Mouse (Mus musculus) small intestine, adult 2 months (tissue): ENCODE measurements around the gene Xrcc5. TPM values are rescaled to one million over a fixed set of nuclear protein-coding genes. Genes with fewer than 3 reads are reported as not detected.

Experiments
- H3K27ac ChIP-seq: fragments of 200-500 bp; 2 replicates; pipeline ENCODE4 v1.5.1; 2012; ENCODE audit warnings: low read depth, low read length, control low read depth, inconsistent platforms; ENCODE audit not compliant: insufficient read depth
- H3K27me3 ChIP-seq: fragments of 200-500 bp; 2 replicates; pipeline ENCODE4 v1.6.1; 2012; ENCODE audit warnings: mild to moderate bottlenecking, moderate library complexity, low read length, inconsistent platforms; ENCODE audit not compliant: control insufficient read depth, insufficient read depth
- H3K36me3 ChIP-seq: fragments of 200-500 bp; 2 replicates; pipeline ENCODE4 v1.6.1; 2012; ENCODE audit warnings: mild to moderate bottlenecking, low read length, control low read depth, inconsistent platforms; ENCODE audit not compliant: control insufficient read depth, insufficient read depth
- H3K4me1 ChIP-seq: fragments of 200-500 bp; 2 replicates; pipeline ENCODE4 v1.6.1; 2012; ENCODE audit warnings: low read length, inconsistent platforms, mixed read lengths; ENCODE audit not compliant: control insufficient read depth, insufficient read depth, insufficient read length
- H3K4me3 ChIP-seq: fragments of 200-500 bp; 2 replicates; pipeline ENCODE4 v1.5.1; 2012; ENCODE audit warnings: low read depth, mild to moderate bottlenecking, control low read depth, inconsistent platforms, low read length, moderate library complexity
- CTCF ChIP-seq: fragments of 200-500 bp; IDR thresholded peaks from 2 replicates; pipeline ENCODE4 v1.5.1; 2012; ENCODE audit warnings: low read depth, mild to moderate bottlenecking, control low read depth, inconsistent platforms, low read length, moderate library complexity, mixed read lengths; ENCODE audit not compliant: insufficient replicate concordance, insufficient read length; ENCODE audit errors: extremely low read depth
- POLR2A ChIP-seq: fragments of 200-500 bp; IDR thresholded peaks from 2 replicates; pipeline ENCODE4 v1.6.1; 2012; ENCODE audit warnings: low read depth, mild to moderate bottlenecking, control low read depth, inconsistent platforms, low read length, moderate library complexity
- WGBS: fragments of 180-500 bp; shearing (Covaris S2); methylation state at CpG from one replicate; pipeline ENCODE4 v1.1.7; 2018; 5-methylcytosine and 5-hydroxymethylcytosine counted together
- polyA plus RNA-seq: library from polyadenylated mRNA; depleted of rRNA; stranded (reverse); fragments of >200 nt; gene quantifications from 2 replicates; pipeline ENCODE4 v1.2.3, GENCODE M21; 2012

The Xrcc5 gene
- polyA plus RNA-seq, 1 experiment: 0.57 TPM

- Histone ChIP-seq H3K4me1 (no peaks in the 10 kb centered on the region), H3K27ac (no peak overlapping the region), H3K27me3 (no peaks in the 10 kb centered on the region), H3K4me3 (no peak overlapping the region), H3K36me3 (no peaks in the 10 kb centered on the region)
- WGBS: 91% methylated on average over 8 of the region's 8 CpGs
- no peak for TF ChIP-seq POLR2A
- TF ChIP-seq CTCF: no peak
Measured at GRCm38 (mm10) chr1:72411108-72411507, 103.9 kb downstream of the Xrcc5 start.

- H3K36me3 ChIP-seq: no peaks in the 10 kb centered on the region
- H3K27ac ChIP-seq: no peak overlapping the region
- no peaks in the 10 kb centered on the region for H3K4me1 ChIP-seq
- H3K27me3 ChIP-seq: no peaks in the 10 kb centered on the region
- 82% methylated on average over 8 of the region's 8 CpGs for WGBS
- TF ChIP-seq POLR2A (no peak), CTCF (no peak)
- H3K4me3 ChIP-seq: no peak overlapping the region
Measured at GRCm38 (mm10) chr1:72413205-72413604, 106.0 kb downstream of the Xrcc5 start.

- 77% methylated on average over 8 of the region's 8 CpGs for WGBS
Measured at GRCm38 (mm10) chr1:72414133-72414532, 106.9 kb downstream of the Xrcc5 start.

GRCm38 (mm10) chr1:72414561-72415253, 107.5 kb downstream of the Xrcc5 start:
- TF ChIP-seq CTCF (no peak), POLR2A (no peak)
- WGBS: 47% methylated on average over 8 of the region's 8 CpGs

More at GRCm38 (mm10) chr1:72414133-72414532, 106.9 kb downstream of the Xrcc5 start:
- TF ChIP-seq POLR2A: no peak
- TF ChIP-seq CTCF: no peak
- H3K27ac ChIP-seq: no peak overlapping the region
- no peak overlapping the region for H3K4me3 ChIP-seq
- H3K27me3 ChIP-seq: no peaks in the 10 kb centered on the region
- no peaks in the 10 kb centered on the region for H3K4me1 ChIP-seq
- H3K36me3 ChIP-seq: no peaks in the 10 kb centered on the region

GRCm38 (mm10) chr1:72418744-72419655, 111.8 kb downstream of the Xrcc5 start:
- H3K27me3 ChIP-seq: no peaks in the 10 kb centered on the region
- no peaks in the 10 kb centered on the region for H3K36me3 ChIP-seq
- no peak overlapping the region for H3K27ac ChIP-seq
- no peaks in the 10 kb centered on the region for H3K4me1 ChIP-seq
- WGBS: 77% methylated on average over 8 of the region's 8 CpGs
- TF ChIP-seq POLR2A: no peak
- no peak for TF ChIP-seq CTCF
- H3K4me3 ChIP-seq: no peak overlapping the region

More at GRCm38 (mm10) chr1:72414561-72415253, 107.5 kb downstream of the Xrcc5 start:
- no peaks in the 10 kb centered on the region for H3K27me3 ChIP-seq
- no peaks in the 10 kb centered on the region for H3K36me3 ChIP-seq
- H3K4me1 ChIP-seq: no peaks in the 10 kb centered on the region
- H3K4me3 ChIP-seq: no peak overlapping the region
- no peak overlapping the region for H3K27ac ChIP-seq

GRCm38 (mm10) chr1:72420220-72420619, 113.0 kb downstream of the Xrcc5 start:
- Histone ChIP-seq H3K4me1 (no peaks in the 10 kb centered on the region), H3K27ac (no peak overlapping the region), H3K4me3 (no peak overlapping the region), H3K27me3 (no peaks in the 10 kb centered on the region), H3K36me3 (no peaks in the 10 kb centered on the region)
- WGBS: 69% methylated on average over 2 of the region's 2 CpGs
- no peak for TF ChIP-seq POLR2A
- TF ChIP-seq CTCF: no peak

GRCm38 (mm10) chr1:72422121-72422520, 114.9 kb downstream of the Xrcc5 start:
- Histone ChIP-seq H3K4me3 (no peak overlapping the region), H3K4me1 (no peaks in the 10 kb centered on the region), H3K27me3 (no peaks in the 10 kb centered on the region), H3K27ac (no peak overlapping the region), H3K36me3 (no peaks in the 10 kb centered on the region)
- 88% methylated on average over 4 of the region's 4 CpGs for WGBS
- TF ChIP-seq CTCF: no peak
- TF ChIP-seq POLR2A: no peak
